Mouse (Mus musculus): ENCODE data around the gene 4932438H23Rik. TPM values are rescaled to one million over a fixed set of nuclear protein-coding genes. Genes with fewer than 3 reads are reported as not detected.

The 4932438H23Rik gene
- polyA plus RNA-seq, 1 experiment from 2014 or later, result 1.0 TPM

Other genes starting within 250 kb of the 4932438H23Rik start
- 45.1 and 63.4 TPM in 2 replicates for gene Cfap298, start 160.0 kb downstream of the 4932438H23Rik start, polyA plus RNA-seq (2015; fragmentation: Nextera tagmentation; extraction: Ambion mirVana)
- gene Synj1, start 83.8 kb downstream of the 4932438H23Rik start, polyA plus RNA-seq (2015; fragmentation: Nextera tagmentation; extraction: Ambion mirVana), result 13.5 and 14.0 TPM in 2 replicates
- 53.4 and 55.8 TPM in 2 replicates for gene Paxbp1, start 50.6 kb downstream of the 4932438H23Rik start, polyA plus RNA-seq (2015; fragmentation: Nextera tagmentation; extraction: Ambion mirVana)
- gene Olig2, start 130.3 kb upstream of the 4932438H23Rik start, polyA plus RNA-seq (2015; fragmentation: Nextera tagmentation; extraction: Ambion mirVana), result 1.4 and 3.2 TPM in 2 replicates
- 3.8 and 6.4 TPM in 2 replicates for gene Olig1, start 174.7 kb upstream of the 4932438H23Rik start, polyA plus RNA-seq (2015; fragmentation: Nextera tagmentation; extraction: Ambion mirVana)